Mouse (Mus musculus) MEL-GATA-1-ER (cell line): ENCODE results near the gene D930048N14Rik.
"Not testable (repeated sequence)": the region's sequence is repeated elsewhere in the genome, so short reads cannot be mapped to it uniquely, and the experiment has no call there.

Source experiments
- DNase-seq: peaks from one replicate; pipeline ENCODE4 v3.0.0-alpha.2; 2012; ENCODE audit warnings: low read depth; ENCODE audit errors: extremely low read depth

The D930048N14Rik gene

DNA sequence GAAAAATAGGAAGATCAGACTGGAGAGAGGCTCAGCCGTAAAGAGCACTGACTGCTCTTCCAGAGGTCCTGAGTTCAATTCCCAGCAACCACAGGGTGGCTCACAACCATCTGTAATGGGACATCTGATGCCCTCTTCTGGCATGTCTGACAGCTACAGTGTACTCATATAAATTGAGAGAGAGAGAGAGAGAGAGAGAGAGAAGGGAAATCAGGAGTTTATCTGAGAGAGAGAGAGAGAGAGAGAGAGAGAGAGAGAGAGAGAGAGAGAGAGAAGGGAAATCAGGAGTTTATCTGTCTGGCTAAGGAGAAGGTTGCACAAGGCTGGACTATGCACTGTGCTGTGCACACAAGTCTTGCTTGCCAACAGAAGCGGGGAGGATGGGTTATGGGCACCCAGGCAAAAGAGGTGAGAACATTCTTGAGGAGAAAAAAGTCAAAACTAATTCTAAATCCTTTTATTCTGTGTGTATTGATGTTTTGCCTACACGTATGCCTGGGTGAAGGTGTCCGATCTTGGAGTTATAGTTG is 2.2 kb downstream of the D930048N14Rik start:
- DNase-seq, result no peak

DNA sequence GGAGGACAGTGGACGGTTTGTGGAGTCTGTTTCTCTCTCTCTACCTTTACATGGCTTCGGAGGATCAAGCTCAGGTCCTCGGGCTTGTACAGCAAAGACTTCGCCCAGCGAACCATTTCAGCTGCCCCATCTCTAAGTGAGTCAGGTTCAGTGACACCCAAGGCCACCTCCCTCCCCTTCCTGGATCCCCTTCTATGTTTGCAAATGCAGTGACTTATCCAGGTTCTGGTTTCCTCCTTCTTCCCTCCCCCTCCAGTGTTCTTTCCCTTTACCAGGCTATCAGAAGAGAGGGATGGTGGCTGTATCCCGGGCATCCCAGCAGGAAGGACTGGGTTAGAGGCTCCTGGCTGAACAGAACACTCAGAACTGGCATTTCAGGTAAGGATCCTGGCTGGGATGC is 3.0 kb downstream of the D930048N14Rik start:
- DNase-seq, result no peak

- no peak for DNase-seq
These were observed 4.1 kb downstream of the D930048N14Rik start for GRCm38 (mm10) chr11:51654891-51655290.

GRCm38 (mm10) chr11:51656798-51657521 is 6.2 kb downstream of the D930048N14Rik start:
- no peak for DNase-seq

GRCm38 (mm10) chr11:51658291-51658690 is 7.5 kb downstream of the D930048N14Rik start:
- DNase-seq, result no peak

- no peak for DNase-seq
These were observed 8.0 kb downstream of the D930048N14Rik start for GRCm38 (mm10) chr11:51658705-51659104.

DNA sequence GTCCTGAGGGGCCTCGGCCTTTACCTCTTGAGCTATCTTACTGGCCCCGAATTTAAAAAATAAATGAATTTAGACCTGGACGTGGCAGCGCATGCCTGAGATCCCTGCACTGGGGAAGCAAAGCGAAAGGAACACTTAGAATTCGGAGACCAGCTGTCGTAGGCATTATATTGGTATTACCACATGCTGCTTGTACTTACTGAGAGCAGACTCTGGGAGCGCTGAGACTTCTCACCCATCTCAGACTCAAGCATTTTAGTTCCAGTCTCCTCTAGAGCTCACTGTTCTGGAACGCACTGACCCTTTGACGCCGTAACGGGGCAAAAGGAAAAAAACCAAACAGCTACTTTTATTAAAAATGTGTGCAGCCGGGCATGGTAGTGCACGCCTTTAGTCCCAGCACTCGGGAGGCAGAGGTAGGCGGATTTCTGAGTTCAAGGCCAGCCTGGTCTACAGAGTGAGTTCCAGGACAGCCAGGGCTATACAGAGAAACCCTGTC is 11.2 kb downstream of the D930048N14Rik start:
- DNase-seq, result no peak

DNA sequence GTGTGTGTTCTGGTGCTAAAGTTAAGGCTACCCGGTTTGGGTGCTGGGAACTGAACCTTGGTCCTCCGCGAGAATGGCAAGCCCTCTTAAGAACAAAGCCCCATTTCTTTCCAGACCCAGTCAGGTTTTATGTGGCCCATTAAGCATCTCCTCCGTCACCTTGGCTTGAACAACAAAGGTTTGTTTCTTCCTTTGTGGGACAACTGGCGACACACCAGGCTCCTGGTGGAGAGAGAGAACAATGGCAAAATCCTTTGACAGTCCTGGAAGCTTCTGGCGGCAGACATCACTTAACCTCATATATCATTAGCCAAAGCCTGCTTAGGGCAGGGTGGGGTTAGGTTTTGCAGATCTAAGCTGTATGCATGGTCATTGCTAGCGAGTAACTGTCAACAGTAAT is 11.9 kb downstream of the D930048N14Rik start:
- no peak for DNase-seq

- not testable (repeated sequence) for DNase-seq
These were observed 14.0 kb downstream of the D930048N14Rik start for GRCm38 (mm10) chr11:51664747-51665146.

DNA sequence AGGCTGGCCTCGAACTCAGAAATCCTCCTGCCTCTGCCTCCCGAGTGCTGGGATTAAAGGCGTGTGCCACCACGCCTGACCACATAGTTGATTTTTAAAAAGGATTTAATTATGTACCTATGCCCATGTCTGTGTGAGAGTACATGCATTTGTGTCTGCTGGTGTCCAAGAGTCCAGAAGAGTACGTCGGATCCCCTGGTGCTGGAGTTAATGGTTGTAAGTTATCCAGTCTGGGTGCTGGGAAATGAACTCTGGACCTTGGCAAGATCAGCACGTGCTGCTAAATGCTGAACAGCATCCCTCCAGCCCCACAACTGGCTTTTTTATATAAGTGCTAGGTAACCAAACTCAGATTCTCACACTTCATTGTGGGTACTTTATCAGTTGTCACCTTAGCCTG is 20.1 kb downstream of the D930048N14Rik start:
- DNase-seq, result no peak

- DNase-seq, result no peak
These were observed 20.6 kb downstream of the D930048N14Rik start for GRCm38 (mm10) chr11:51671376-51671775.

- no peak for DNase-seq
These were observed 22.5 kb downstream of the D930048N14Rik start for GRCm38 (mm10) chr11:51673291-51673690.

DNA sequence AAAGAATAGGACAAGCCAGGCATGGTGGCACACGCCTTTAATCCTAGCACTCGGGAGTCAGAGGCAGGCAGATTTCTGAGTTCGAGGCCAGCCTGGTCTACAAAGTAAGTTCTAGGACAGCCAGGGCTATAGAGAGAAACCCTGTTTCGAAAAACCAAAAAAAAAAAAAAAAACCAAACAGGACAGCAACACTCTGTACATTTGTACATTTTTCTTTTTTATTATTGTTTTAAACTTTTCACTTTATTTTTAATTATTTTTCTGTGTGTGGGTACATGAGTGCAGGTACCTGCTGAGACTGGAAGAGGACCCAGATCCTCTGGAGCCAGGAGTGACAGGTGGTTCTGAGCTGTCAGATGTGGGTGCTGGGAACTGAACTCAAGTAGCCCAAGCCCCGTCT is 24.6 kb downstream of the D930048N14Rik start:
- DNase-seq, result no peak

DNA sequence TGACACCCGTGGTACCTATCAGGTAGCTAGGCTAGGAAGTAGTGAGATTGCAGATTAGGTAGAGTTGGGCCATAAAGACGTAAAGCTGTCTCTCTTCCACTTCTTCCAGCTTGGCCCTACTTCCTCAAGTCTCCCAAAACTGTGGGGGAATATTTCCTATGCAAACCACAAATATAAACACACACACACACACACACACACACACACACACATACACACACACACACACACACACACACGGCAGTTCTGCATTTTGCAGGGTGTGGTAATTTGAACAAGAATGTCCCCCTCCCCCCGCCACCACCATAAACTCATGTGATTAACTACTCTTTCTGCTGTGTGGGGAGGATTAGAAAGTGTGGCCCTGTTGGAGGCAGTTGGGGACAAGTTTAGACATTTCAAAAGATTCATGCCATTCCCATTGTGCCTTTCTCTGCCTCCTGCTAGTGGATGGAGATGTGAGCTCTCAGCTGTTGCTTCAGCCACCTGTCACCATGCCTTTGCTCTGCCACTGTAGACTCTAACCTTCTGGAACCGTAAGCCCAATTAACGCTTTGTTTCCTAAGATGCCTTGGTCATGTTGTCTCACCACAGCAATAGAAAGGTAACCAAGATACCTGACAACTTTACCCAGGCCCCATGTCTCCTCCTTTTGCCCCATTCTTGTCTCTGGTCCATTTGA is 27.1 kb downstream of the D930048N14Rik start:
- peak; percentile 22 for DNase-seq

- no peak for DNase-seq
These were observed 28.7 kb downstream of the D930048N14Rik start for GRCm38 (mm10) chr11:51679466-51679865.

GRCm38 (mm10) chr11:51681324-51681975 is 30.7 kb downstream of the D930048N14Rik start:
- peak; percentile 71 for DNase-seq

GRCm38 (mm10) chr11:51681976-51682374 is 31.2 kb downstream of the D930048N14Rik start:
- DNase-seq, result no peak

DNA sequence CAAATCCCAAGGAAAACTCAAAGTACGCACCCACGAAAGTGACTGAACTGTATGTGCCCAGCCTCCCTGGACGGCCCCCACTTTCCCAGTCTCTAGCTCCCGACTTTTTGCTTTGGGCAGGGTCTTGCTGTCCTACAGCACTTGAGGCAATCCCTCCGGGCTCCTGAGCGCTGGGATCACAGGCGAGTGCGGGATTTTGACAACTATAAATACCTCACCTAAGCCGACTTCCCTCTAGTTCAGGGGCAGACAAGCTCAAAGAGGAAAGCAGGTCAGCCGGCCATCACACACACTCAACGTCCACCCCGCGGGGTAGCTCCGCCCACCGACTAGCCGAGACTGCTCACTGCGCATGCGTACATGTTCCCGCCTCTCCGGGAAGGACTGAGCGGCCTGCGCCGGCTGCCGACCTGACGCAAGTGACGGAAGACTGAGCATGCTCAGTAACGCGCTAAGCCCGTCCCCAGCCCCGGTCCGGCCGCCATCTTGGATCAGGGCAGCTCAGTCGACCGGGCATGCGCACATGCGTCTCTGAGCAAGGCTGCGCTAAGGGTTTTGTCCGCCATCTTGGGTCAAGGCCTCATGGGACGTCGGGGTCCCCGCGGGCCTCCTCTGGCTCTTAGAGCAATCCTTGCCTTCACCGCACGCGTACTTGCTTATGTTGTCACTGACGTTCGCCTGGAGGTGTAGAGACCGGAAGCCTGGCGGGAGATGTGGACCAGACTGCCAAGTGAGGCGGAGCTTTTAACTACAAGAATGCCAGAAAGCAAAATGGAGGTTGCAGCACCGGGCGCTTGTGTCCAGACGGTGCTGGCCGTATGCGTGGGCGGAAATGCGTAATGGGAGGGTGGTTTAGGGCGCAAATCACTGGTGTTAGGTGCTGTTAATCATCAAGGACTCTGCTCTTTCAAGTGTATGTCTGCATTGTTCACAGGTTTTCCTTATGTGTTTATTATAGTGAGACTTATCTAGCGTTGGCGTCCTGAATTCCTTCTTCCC is 37.9 kb downstream of the D930048N14Rik start, which contains the start of gene 0610009B22Rik:
TSS of gene 0610009B22Rik (minus strand) at position 545 of the 999 bp plus-strand sequence.
- peak; percentile 92 for DNase-seq

- DNase-seq, result no peak
These were observed 38.6 kb downstream of the D930048N14Rik start for GRCm38 (mm10) chr11:51689343-51689742.

- DNase-seq, result not testable (repeated sequence)
These were observed 39.8 kb downstream of the D930048N14Rik start for GRCm38 (mm10) chr11:51690597-51690996.
